Mouse (Mus musculus): ENCODE data around the gene Birc3. TPM values are rescaled to one million over a fixed set of nuclear protein-coding genes. Genes with fewer than 3 reads are reported as not detected.

Gene Birc3
- polyA plus RNA-seq, 1 experiment: 33.5 TPM

DNA sequence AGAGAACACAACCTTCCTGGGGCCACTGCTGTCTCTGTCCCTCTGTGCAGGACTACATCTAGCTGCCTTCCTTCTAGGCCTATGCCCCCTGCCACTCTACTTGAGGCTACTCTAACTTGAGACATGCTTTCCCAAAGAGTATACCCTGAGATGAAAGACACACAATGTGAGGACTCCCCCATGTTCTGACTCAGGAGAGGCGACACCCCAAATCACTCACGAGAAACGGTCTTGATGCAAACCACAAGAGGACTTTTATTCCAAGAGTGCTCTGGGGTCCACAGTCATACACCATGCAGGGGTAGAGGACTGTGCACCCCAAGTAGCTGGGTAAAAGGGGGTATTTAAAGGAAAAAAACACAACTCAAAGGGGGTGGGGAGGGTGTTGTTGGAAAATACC, 11.4 kb upstream of the Birc3 start:
- no peaks in the 10 kb centered on the region for H3K27me3 ChIP-seq (ENCODE audit: control insufficient read depth, insufficient read depth, low read length)
- no peaks in the 10 kb centered on the region for H3K36me3 ChIP-seq (ENCODE audit: control insufficient read depth, insufficient read depth, low read length)
- no peak overlapping the region for H3K4me3 ChIP-seq (ENCODE audit: control insufficient read depth, insufficient read depth, low read length)
- DNase-seq: no peak
- 97% methylated on average over 3 of the region's 3 CpGs for WGBS
- TF ChIP-seq CTCF (IDR thresholded peaks at IDR 0.05; ENCODE audit: borderline replicate concordance, control insufficient read depth, extremely low read depth, insufficient read depth, low read length, poor library complexity): no peak
- no peak for TF ChIP-seq POLR2A (IDR thresholded peaks at IDR 0.05; ENCODE audit: control insufficient read depth, extremely low read depth, insufficient read depth, low read length, poor library complexity)
- H3K27ac ChIP-seq (ENCODE audit: control insufficient read depth, insufficient read depth, low read length): no peak overlapping the region
- H3K4me1 ChIP-seq (replicated peaks; ENCODE audit: control insufficient read depth, insufficient read depth, low read length): no peaks in the 10 kb centered on the region

DNA sequence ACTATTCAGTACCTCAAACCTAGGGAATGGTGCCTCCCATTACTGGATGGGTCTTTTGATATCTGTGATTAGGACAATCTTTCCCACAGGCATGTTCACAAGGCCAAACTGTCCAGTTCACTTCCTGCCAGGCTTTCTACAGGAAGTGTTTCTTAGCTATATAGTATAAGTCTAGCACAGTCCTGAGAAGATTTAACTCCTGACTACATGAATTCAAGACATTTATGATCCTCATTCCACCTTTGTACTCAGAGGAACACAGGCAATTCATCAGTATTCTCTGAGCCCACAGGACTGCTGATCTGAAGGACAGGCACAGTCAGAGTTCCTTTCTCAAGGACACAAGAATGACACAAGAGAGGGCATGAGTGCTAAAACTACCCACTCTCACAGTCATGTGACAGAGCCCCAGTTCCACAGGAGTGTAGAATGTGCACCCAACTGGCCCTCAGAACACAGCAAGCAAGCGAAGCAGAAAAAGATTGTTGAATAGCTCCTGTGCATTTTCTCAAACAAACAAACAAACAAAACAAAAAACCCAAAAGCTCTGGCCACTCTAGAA, 9.4 kb upstream of the Birc3 start:
- no peaks in the 10 kb centered on the region for H3K36me3 ChIP-seq (ENCODE audit: control insufficient read depth, insufficient read depth, low read length)
- 100% methylated on average over 1 of the region's 1 CpGs for WGBS
- TF ChIP-seq POLR2A (IDR thresholded peaks at IDR 0.05; ENCODE audit: control insufficient read depth, extremely low read depth, insufficient read depth, low read length, poor library complexity): no peak
- no peak for TF ChIP-seq CTCF (IDR thresholded peaks at IDR 0.05; ENCODE audit: borderline replicate concordance, control insufficient read depth, extremely low read depth, insufficient read depth, low read length, poor library complexity)
- DNase-seq: no peak
- H3K4me1 ChIP-seq (replicated peaks; ENCODE audit: control insufficient read depth, insufficient read depth, low read length): no peaks in the 10 kb centered on the region
- H3K4me3 ChIP-seq (ENCODE audit: control insufficient read depth, insufficient read depth, low read length): no peak overlapping the region
- no peak overlapping the region for H3K27ac ChIP-seq (ENCODE audit: control insufficient read depth, insufficient read depth, low read length)
- H3K27me3 ChIP-seq (ENCODE audit: control insufficient read depth, insufficient read depth, low read length): no peaks in the 10 kb centered on the region

DNA sequence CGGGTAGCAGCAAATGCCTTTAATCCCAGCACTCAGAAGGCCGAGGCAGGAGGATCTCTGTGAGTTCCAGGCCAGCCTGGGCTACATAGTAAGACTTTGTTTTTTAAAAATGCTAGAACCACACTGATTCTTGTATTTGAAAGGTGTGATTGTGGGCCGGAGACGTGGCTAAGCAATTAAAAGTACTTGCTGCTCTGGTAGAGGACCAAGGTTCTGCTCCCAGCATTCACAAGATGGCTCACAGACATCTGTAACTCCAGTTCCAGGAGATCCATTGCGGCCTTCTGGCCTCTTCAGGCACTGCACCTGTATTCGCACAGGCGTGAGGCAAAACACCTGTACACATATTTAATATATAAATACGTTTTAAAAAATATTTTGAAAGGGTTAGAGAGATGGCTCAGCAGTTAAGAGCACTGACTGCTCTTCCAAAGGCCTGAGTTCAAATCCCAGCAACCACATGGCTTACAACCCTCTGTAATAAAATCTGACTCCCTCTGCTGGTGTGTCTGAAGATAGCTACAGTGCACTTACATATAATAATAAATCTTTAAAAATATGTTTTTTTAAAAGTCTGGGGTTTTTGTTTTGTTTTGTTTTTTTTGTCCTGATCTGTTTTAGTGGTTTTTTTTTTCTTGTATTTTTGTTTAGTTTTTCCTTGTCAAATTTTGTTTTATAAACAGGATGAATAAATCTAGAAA, 675 bp upstream of the Birc3 start:
- H3K4me3 ChIP-seq (ENCODE audit: control insufficient read depth, insufficient read depth, low read length): no peak overlapping the region
- TF ChIP-seq CTCF (IDR thresholded peaks at IDR 0.05; ENCODE audit: borderline replicate concordance, control insufficient read depth, extremely low read depth, insufficient read depth, low read length, poor library complexity) (no peak), POLR2A (IDR thresholded peaks at IDR 0.05; ENCODE audit: control insufficient read depth, extremely low read depth, insufficient read depth, low read length, poor library complexity) (no peak)
- 85% methylated on average over 8 of the region's 8 CpGs for WGBS
- peaks cover 12% of the 10 kb centered on the region for H3K4me1 ChIP-seq (replicated peaks; ENCODE audit: control insufficient read depth, insufficient read depth, low read length)
- peak overlapping the region; percentile 68 for H3K27ac ChIP-seq (ENCODE audit: control insufficient read depth, insufficient read depth, low read length)
- peak; percentile 8 for DNase-seq
- no peaks in the 10 kb centered on the region for H3K36me3 ChIP-seq (ENCODE audit: control insufficient read depth, insufficient read depth, low read length)
- no peaks in the 10 kb centered on the region for H3K27me3 ChIP-seq (ENCODE audit: control insufficient read depth, insufficient read depth, low read length)

DNA sequence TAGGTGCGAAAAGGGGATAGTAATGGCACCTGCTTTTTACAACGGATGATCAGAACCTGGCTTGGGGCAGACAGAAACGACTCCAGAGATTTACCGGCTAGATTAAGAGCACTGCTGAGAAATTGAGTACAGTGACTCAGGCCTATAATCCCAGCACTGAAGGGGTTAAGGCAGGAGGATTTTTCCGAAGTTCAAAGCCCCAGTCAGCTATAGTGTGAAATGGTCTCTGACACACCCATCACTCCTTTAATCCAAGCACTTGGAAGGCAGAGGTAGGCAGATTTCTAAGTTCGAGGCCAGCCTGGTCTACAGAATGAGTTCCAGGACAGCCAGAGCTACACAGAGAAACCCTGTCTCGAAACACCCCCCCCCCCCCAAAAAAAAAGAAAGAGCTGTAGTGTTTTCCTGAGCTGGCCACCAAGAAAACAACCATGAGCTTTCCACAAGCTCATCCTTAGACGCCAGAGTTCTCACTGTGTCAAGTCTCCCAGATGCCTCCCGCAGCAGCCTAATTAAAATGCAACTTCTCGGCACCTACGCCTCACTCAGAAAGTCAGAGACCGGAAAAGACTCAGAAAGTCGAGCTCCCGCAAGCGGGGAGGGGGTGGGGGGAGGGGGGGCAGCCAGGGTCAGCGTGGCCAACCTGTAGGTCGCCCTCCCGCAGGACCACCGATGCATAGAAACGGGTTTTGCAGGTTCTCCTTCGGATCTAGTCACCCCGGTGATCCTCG, 777 bp downstream of the Birc3 start:
- Histone ChIP-seq H3K27me3 (ENCODE audit: control insufficient read depth, insufficient read depth, low read length) (no peaks in the 10 kb centered on the region), H3K4me3 (ENCODE audit: control insufficient read depth, insufficient read depth, low read length) (peak overlapping the region; percentile 66), H3K27ac (ENCODE audit: control insufficient read depth, insufficient read depth, low read length) (peak overlapping the region; percentile 68), H3K36me3 (ENCODE audit: control insufficient read depth, insufficient read depth, low read length) (no peaks in the 10 kb centered on the region; the same call in 1 of the 2 replicates), H3K4me1 (replicated peaks; ENCODE audit: control insufficient read depth, insufficient read depth, low read length) (peaks cover 17% of the 10 kb centered on the region)
- TF ChIP-seq POLR2A (IDR thresholded peaks at IDR 0.05; ENCODE audit: control insufficient read depth, extremely low read depth, insufficient read depth, low read length, poor library complexity) (no peak), CTCF (IDR thresholded peaks at IDR 0.05; ENCODE audit: borderline replicate concordance, control insufficient read depth, extremely low read depth, insufficient read depth, low read length, poor library complexity) (no peak)
- 11% methylated on average over 23 of the region's 23 CpGs for WGBS
- DNase-seq: peak; percentile 9

GRCm38 (mm10) chr9:7871316-7872043, 1.5 kb downstream of the Birc3 start:
- WGBS: 45% methylated on average over 4 of the region's 4 CpGs
- H3K27ac ChIP-seq (ENCODE audit: control insufficient read depth, insufficient read depth, low read length): peak overlapping the region; percentile 68
- TF ChIP-seq POLR2A (IDR thresholded peaks at IDR 0.05; ENCODE audit: control insufficient read depth, extremely low read depth, insufficient read depth, low read length, poor library complexity) (no peak), CTCF (IDR thresholded peaks at IDR 0.05; ENCODE audit: borderline replicate concordance, control insufficient read depth, extremely low read depth, insufficient read depth, low read length, poor library complexity) (no peak)
- H3K36me3 ChIP-seq (ENCODE audit: control insufficient read depth, insufficient read depth, low read length): no peaks in the 10 kb centered on the region; the same call in 1 of the 2 replicates
- no peaks in the 10 kb centered on the region for H3K27me3 ChIP-seq (ENCODE audit: control insufficient read depth, insufficient read depth, low read length)
- DNase-seq: peak; percentile 3
- peaks cover 17% of the 10 kb centered on the region for H3K4me1 ChIP-seq (replicated peaks; ENCODE audit: control insufficient read depth, insufficient read depth, low read length)
- peak overlapping the region; percentile 66; the same call in 1 of the 2 replicates for H3K4me3 ChIP-seq (ENCODE audit: control insufficient read depth, insufficient read depth, low read length)

Measured in thymus, adult 2 months (tissue).